Mouse (Mus musculus) liver, embryonic 14.5 days (tissue): ENCODE measurements around the gene Clic4. TPM values are rescaled to one million over a fixed set of nuclear protein-coding genes. Genes with fewer than 3 reads are reported as not detected.

ENCODE experiments used
- ATAC-seq: fragments of 200-750 bp; cut with Nextera tagmentation; 2 replicates; pipeline ENCODE4 v1.8.0; 2017; ENCODE audit warnings: moderate number of reproducible peaks, mild to moderate bottlenecking, moderate library complexity; ENCODE audit not compliant: insufficient read depth
- DNase-seq, 3 experiments: peaks; one replicate each; pipeline ENCODE4 v3.0.0-alpha.2; 2012 to 2013; ENCODE audit warnings: low read depth in 3 of 3, low spot score in 3 of 3
- H3K27ac ChIP-seq: fragments of 300-500 bp; sonication (generic); 2 replicates; pipeline ENCODE4 v1.5.1; 2014; ENCODE audit warnings: moderate library complexity, mild to moderate bottlenecking, control low read depth, inconsistent platforms
- H3K27me3 ChIP-seq: fragments of 300-500 bp; sonication (generic); 2 replicates; pipeline ENCODE4 v1.6.1; 2014; ENCODE audit warnings: mild to moderate bottlenecking, low read length, moderate library complexity; ENCODE audit not compliant: control insufficient read depth, insufficient read depth
- H3K36me3 ChIP-seq: fragments of 300-500 bp; sonication (generic); replicated peaks from 2 replicates; pipeline ENCODE4 v1.6.1; 2014; ENCODE audit warnings: low read depth; ENCODE audit not compliant: control insufficient read depth, insufficient read depth
- H3K4me1 ChIP-seq, 2 experiments: fragments of 200-500 bp in 1 of 2; fragments of 300-500 bp in 1 of 2; sonication (generic) in 1 of 2; replicated peaks; 2 replicates each; pipeline ENCODE4 v1.6.1; 2012 to 2014; ENCODE audit warnings: antibody characterized with exemption in 1 of 2, inconsistent platforms in 1 of 2, low read length in 1 of 2; ENCODE audit not compliant: control insufficient read depth in 2 of 2, insufficient read depth in 2 of 2
- H3K4me2 ChIP-seq: fragments of 300-500 bp; sonication (generic); 2 replicates; pipeline ENCODE4 v1.6.1; 2014; ENCODE audit warnings: low read depth, mild to moderate bottlenecking, control low read depth, moderate library complexity
- H3K4me3 ChIP-seq, 2 experiments: fragments of 200-500 bp in 1 of 2; fragments of 300-500 bp in 1 of 2; sonication (generic) in 1 of 2; 2 replicates each; pipeline ENCODE4 v1.5.1; 2012 to 2014; ENCODE audit warnings: low read depth in 2 of 2, low read length in 2 of 2, mild to moderate bottlenecking in 2 of 2, control low read depth in 1 of 2, inconsistent platforms in 1 of 2, moderate library complexity in 1 of 2; ENCODE audit not compliant: insufficient read depth in 1 of 2
- H3K9ac ChIP-seq: fragments of 300-500 bp; sonication (generic); replicated peaks from 2 replicates; pipeline ENCODE4 v1.6.1; 2014; ENCODE audit warnings: mild to moderate bottlenecking, control low read depth, moderate library complexity
- H3K9me3 ChIP-seq: fragments of 300-500 bp; sonication (generic); 2 replicates; pipeline ENCODE4 v1.6.1; 2016; ENCODE audit warnings: low read length, mixed read lengths; ENCODE audit not compliant: control insufficient read depth
- CTCF ChIP-seq: IDR thresholded peaks from 2 replicates; pipeline ENCODE4 v1.5.1; 2016; ENCODE audit warnings: antibody characterized with exemption, low read depth, control low read depth
- EP300 ChIP-seq: IDR thresholded peaks from 2 replicates; pipeline ENCODE4 v1.6.1; 2016; ENCODE audit warnings: antibody characterized with exemption, low read depth
- WGBS: fragments of 180-500 bp; shearing (Covaris S2); extraction: QIAGEN DNeasy Blood & Tissue Kit; methylation state at CpG from one replicate; pipeline ENCODE4 v1.1.7; 2014; ENCODE audit not compliant: insufficient replicate concordance; 5-methylcytosine and 5-hydroxymethylcytosine counted together
- polyA plus RNA-seq, 2 experiments: library from polyadenylated mRNA; depleted of rRNA in 1 of 2; stranded (reverse) in 1 of 2; unstranded in 1 of 2; fragments of >200 nt; fragmentation: Nextera tagmentation in 1 of 2; extraction: Ambion mirVana in 1 of 2; gene quantifications; 2 replicates each; pipeline versions ENCODE4 v1.2.1 to v1.2.3; 2012 to 2014

Gene Clic4
- polyA plus RNA-seq, 2 experiments = 40.8 to 65.8 TPM

GRCm38 (mm10) chr4:135300248-135301041 lies 27.8 kb upstream of the Clic4 start:
- 79% methylated on average over 26 of the region's 26 CpGs for WGBS

GRCm38 (mm10) chr4:135298680-135299079 lies 26.1 kb upstream of the Clic4 start:
- Histone ChIP-seq H3K27me3 (no peaks in the 10 kb centered on the region), H3K4me3 (no peak overlapping the region), H3K4me1 (peaks cover 8 to 21% of the 10 kb centered on the region in 2 experiments; a peak in 3 of 4 replicates), H3K36me3 (no peaks in the 10 kb centered on the region), H3K9me3 (no peaks in the 10 kb centered on the region), H3K27ac (no peak overlapping the region), H3K9ac (no peak overlapping the region), H3K4me2 (no peak overlapping the region)
- ATAC-seq = no peak
- 77% methylated on average over 10 of the region's 10 CpGs for WGBS
- DNase-seq = no peak
- no peak for TF ChIP-seq EP300
- TF ChIP-seq CTCF = no peak

More at GRCm38 (mm10) chr4:135300248-135301041, 27.8 kb upstream of the Clic4 start:
- H3K4me3 ChIP-seq = no peak overlapping the region
- no peaks in the 10 kb centered on the region for H3K36me3 ChIP-seq
- H3K9me3 ChIP-seq = no peaks in the 10 kb centered on the region
- no peak overlapping the region for H3K9ac ChIP-seq
- H3K27me3 ChIP-seq = no peaks in the 10 kb centered on the region
- TF ChIP-seq CTCF (no peak), EP300 (no peak)
- H3K4me1 ChIP-seq = peaks cover 8 to 21% of the 10 kb centered on the region in 2 experiments; a peak in 3 of 4 replicates
- no peak overlapping the region for H3K4me2 ChIP-seq
- ATAC-seq (no peak; the same call in 1 of the 2 replicates), DNase-seq (no peak)
- H3K27ac ChIP-seq = no peak overlapping the region

- WGBS = 66% methylated on average over 15 of the region's 15 CpGs
- Histone ChIP-seq H3K36me3 (no peaks in the 10 kb centered on the region), H3K27me3 (no peaks in the 10 kb centered on the region), H3K27ac (no peak overlapping the region), H3K4me1 (peaks cover 8 to 21% of the 10 kb centered on the region in 2 experiments; a peak in 3 of 4 replicates), H3K9ac (no peak overlapping the region), H3K4me3 (no peak overlapping the region), H3K9me3 (no peaks in the 10 kb centered on the region), H3K4me2 (no peak overlapping the region)
- no peak; the same call in 1 of the 2 replicates for ATAC-seq
- no peak for TF ChIP-seq CTCF
- no peak for TF ChIP-seq EP300
- DNase-seq = no peak
Measured at GRCm38 (mm10) chr4:135297931-135298546, 25.4 kb upstream of the Clic4 start.

GRCm38 (mm10) chr4:135297146-135297545 lies 24.5 kb upstream of the Clic4 start:
- Histone ChIP-seq H3K36me3 (no peaks in the 10 kb centered on the region), H3K27me3 (no peaks in the 10 kb centered on the region), H3K27ac (no peak overlapping the region), H3K4me1 (peaks cover 12 to 23% of the 10 kb centered on the region in 2 experiments), H3K9ac (no peak overlapping the region), H3K4me2 (no peak overlapping the region), H3K4me3 (no peak overlapping the region), H3K9me3 (no peaks in the 10 kb centered on the region)
- no peak for DNase-seq
- WGBS = 70% methylated on average over 7 of the region's 7 CpGs
- ATAC-seq = peak; percentile 40; the same call in 1 of the 2 replicates
- TF ChIP-seq EP300 = no peak
- no peak for TF ChIP-seq CTCF

GRCm38 (mm10) chr4:135296565-135296964 lies 24.0 kb upstream of the Clic4 start:
- DNase-seq = no peak
- peaks cover 18 to 27% of the 10 kb centered on the region in 2 experiments for H3K4me1 ChIP-seq
- no peak for ATAC-seq

More at GRCm38 (mm10) chr4:135296565-135296964, 24.0 kb upstream of the Clic4 start:
- Histone ChIP-seq H3K36me3 (no peaks in the 10 kb centered on the region), H3K27me3 (no peaks in the 10 kb centered on the region), H3K27ac (no peak overlapping the region), H3K9me3 (no peaks in the 10 kb centered on the region), H3K4me2 (no peak overlapping the region), H3K4me3 (no peak overlapping the region), H3K9ac (no peak overlapping the region)
- TF ChIP-seq EP300 (no peak), CTCF (no peak)
